Mouse (Mus musculus): ENCODE results near the gene Arl9.

DNA sequence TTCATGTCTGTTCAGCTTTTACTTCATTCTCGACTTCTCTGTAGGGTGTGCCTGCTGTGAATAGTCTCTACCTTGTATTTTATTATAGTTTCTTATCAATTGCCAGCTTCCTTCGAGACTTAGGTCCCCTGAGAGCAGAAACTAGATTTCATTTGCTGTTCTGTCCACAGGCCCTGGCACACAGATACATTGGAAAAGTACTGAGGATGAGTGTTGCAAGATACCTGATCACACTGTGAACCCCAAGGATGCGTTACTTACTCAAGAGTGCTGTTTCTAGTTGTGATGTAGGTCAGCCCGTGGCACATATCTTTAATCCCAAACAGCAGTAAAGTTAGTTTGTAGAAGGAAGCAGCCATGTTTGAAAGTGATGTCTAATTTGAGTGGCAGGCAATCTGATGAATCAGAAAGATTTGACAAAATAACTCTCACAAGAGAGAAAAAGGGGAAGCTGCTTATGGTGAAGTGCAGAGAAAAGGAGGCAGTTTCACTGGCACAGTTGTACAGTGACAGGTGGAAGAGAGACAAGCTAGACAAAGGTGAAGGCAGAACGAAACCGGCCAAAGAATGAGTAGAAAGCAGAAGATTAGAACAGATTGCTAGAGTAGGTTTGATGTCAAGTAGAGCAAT is 49.5 kb upstream of the Arl9 start:
- no peak for TF ChIP-seq BHLHE40 (IDR thresholded peaks at IDR 0.05; ENCODE audit: borderline replicate concordance, low read depth, low read length)
- TF ChIP-seq CHD2 (IDR thresholded peaks at IDR 0.05; ENCODE audit: low read length) = no peak
- no peak for TF ChIP-seq CTCF (IDR thresholded peaks at IDR 0.05 in 2 of 3, conservative IDR thresholded peaks at IDR 0.05 in 1 of 3; ENCODE audit: control insufficient read depth in 1 of 3, insufficient read depth in 1 of 3, low read depth in 2 of 3, low read length in 3 of 3, poor library complexity in 1 of 3, severe bottlenecking in 1 of 3)
- TF ChIP-seq GATA1 (IDR thresholded peaks at IDR 0.05; ENCODE audit: low read depth, low read length) = peak; percentile 65
